In genomic region chr1:136259543-136259892, GRCm38 (mm10) we compare ENCODE assay signal across 8 mouse cellular contexts. TPM values are rescaled to one million over a fixed set of nuclear protein-coding genes. Genes with fewer than 3 reads are reported as not detected.
A peak's percentile ranks its signal among the peaks of the same experiment; 100 is the strongest.
DNase-seq lines count a peak whose midpoint lies in the region; ATAC-seq lines count a peak whose summit lies in the region.

No protein-coding gene starts in this region.

- H3K27me3 ChIP-seq in lung, embryonic 16.5 days (ENCODE audit: control insufficient read depth, insufficient read depth, low read depth, low read length), result peaks cover 48% of the 10 kb centered on the region
- peaks cover 73% of the 10 kb centered on the region for H3K27me3 ChIP-seq in forebrain, embryonic 12.5 days
- H3K27me3 ChIP-seq in limb, embryonic 10.5 days (ENCODE audit: low read depth, poor library complexity, severe bottlenecking), result peaks cover 89% of the 10 kb centered on the region
- H3K27me3 ChIP-seq in neural tube, embryonic 15.5 days (replicated peaks), result peaks cover 45% of the 10 kb centered on the region

- WGBS in lung, embryonic 16.5 days, result 3% methylated on average over 16 of the region's 16 CpGs
- 4% methylated on average over 16 of the region's 16 CpGs for WGBS in forebrain, embryonic 12.5 days
- 3% methylated on average over 16 of the region's 16 CpGs for WGBS in limb, embryonic 10.5 days
- 2% methylated on average over 16 of the region's 16 CpGs for WGBS in neural tube, embryonic 15.5 days

- 0 out of 2 replicates have a peak overlapping the region, but pooled peaks have one; percentile 43 for H3K9ac ChIP-seq in lung, embryonic 16.5 days (ENCODE audit: low read length)
- H3K9ac ChIP-seq in forebrain, embryonic 12.5 days, result peak overlapping the region; percentile 57; the same call in 1 of the 2 replicates
- H3K9ac ChIP-seq in neural tube, embryonic 15.5 days (replicated peaks), result peak overlapping the region; percentile 71

- peaks cover 11% of the 10 kb centered on the region for H3K4me1 ChIP-seq in lung, embryonic 16.5 days (replicated peaks; ENCODE audit: control insufficient read depth, insufficient read depth, low read length)
- H3K4me1 ChIP-seq in forebrain, embryonic 12.5 days, result peaks cover 14% of the 10 kb centered on the region
- H3K4me1 ChIP-seq in limb, embryonic 10.5 days, result peaks cover 27% of the 10 kb centered on the region
- H3K4me1 ChIP-seq in neural tube, embryonic 15.5 days, result peaks cover 26% of the 10 kb centered on the region

- no peaks in the 10 kb centered on the region for H3K36me3 ChIP-seq in lung, embryonic 16.5 days (ENCODE audit: control insufficient read depth, insufficient read depth, low read length)
- H3K36me3 ChIP-seq in forebrain, embryonic 12.5 days (replicated peaks), result no peaks in the 10 kb centered on the region
- H3K36me3 ChIP-seq in limb, embryonic 10.5 days, result no peaks in the 10 kb centered on the region
- H3K36me3 ChIP-seq in neural tube, embryonic 15.5 days, result no peaks in the 10 kb centered on the region

- ATAC-seq in lung, embryonic 16.5 days (ENCODE audit: low read depth), result no peak
- ATAC-seq in forebrain, embryonic 12.5 days (ENCODE audit: low FRiP score), result peak; percentile 17; the same call in 1 of the 2 replicates
- no peak for ATAC-seq in neural tube, embryonic 15.5 days (ENCODE audit: low FRiP score)

- H3K4me3 ChIP-seq in lung, embryonic 16.5 days (ENCODE audit: low read length), result peak overlapping the region; percentile 57
- peak overlapping the region; percentile 61 for H3K4me3 ChIP-seq in forebrain, embryonic 12.5 days (replicated peaks)
- H3K4me3 ChIP-seq in limb, embryonic 10.5 days, result peak overlapping the region; percentile 66
- H3K4me3 ChIP-seq in neural tube, embryonic 15.5 days (replicated peaks), result peak overlapping the region; percentile 59

- H3K4me2 ChIP-seq in lung, embryonic 16.5 days (ENCODE audit: low read depth, low read length), result peak overlapping the region; percentile 94
- H3K4me2 ChIP-seq in forebrain, embryonic 12.5 days, result peak overlapping the region; percentile 91
- peak overlapping the region; percentile 90 for H3K4me2 ChIP-seq in neural tube, embryonic 15.5 days

- H3K27ac ChIP-seq in lung, embryonic 16.5 days (ENCODE audit: low read length), result no peak overlapping the region
- H3K27ac ChIP-seq in forebrain, embryonic 12.5 days, result no peak overlapping the region
- no peak overlapping the region for H3K27ac ChIP-seq in limb, embryonic 10.5 days
- no peak overlapping the region for H3K27ac ChIP-seq in neural tube, embryonic 15.5 days (replicated peaks)

- DNase-seq in lung, postnatal 25 days (ENCODE audit: low spot score), result no peak
- DNase-seq in limb, embryonic 10.5 days (ENCODE audit: low spot score), result no peak
- no peak for DNase-seq in spleen, postnatal 10 days (ENCODE audit: low spot score in 2 of 2)
- DNase-seq in urinary bladder, adult 2 months (ENCODE audit: low spot score), result no peak
- DNase-seq in T-cell, adult 2 months (ENCODE audit: low spot score), result no peak

- no peaks in the 10 kb centered on the region for H3K9me3 ChIP-seq in lung, embryonic 16.5 days (ENCODE audit: control insufficient read depth, low read length)
- H3K9me3 ChIP-seq in forebrain, embryonic 12.5 days, result no peaks in the 10 kb centered on the region
- H3K9me3 ChIP-seq in limb, embryonic 10.5 days (replicated peaks), result no peaks in the 10 kb centered on the region
- no peaks in the 10 kb centered on the region for H3K9me3 ChIP-seq in neural tube, embryonic 15.5 days (replicated peaks)

RNA-seq across cellular contexts. Expression of gene Gpr25, which starts 1.2 kb away (rescaled TPM):
- not detected in 2 replicates for polyA plus RNA-seq in lung, embryonic 16.5 days (2015; fragmentation: Nextera tagmentation; extraction: Ambion mirVana)
- not detected in 2 replicates for polyA plus RNA-seq in forebrain, embryonic 12.5 days (2016; fragmentation: Nextera tagmentation; extraction: Ambion mirVana)
- not detected in 2 replicates for polyA plus RNA-seq in limb, embryonic 10.5 days (2016; fragmentation: Nextera tagmentation; extraction: Ambion mirVana)
- polyA plus RNA-seq in neural tube, embryonic 15.5 days (2015; fragmentation: Nextera tagmentation; extraction: Ambion mirVana), result 1.3 and 1.8 TPM in 2 replicates
- 0.06 and 0.10 TPM in 2 replicates for polyA plus RNA-seq in urinary bladder, adult 2 months (2012; rRNA removed)

RNA-seq across cellular contexts. Expression of gene Inava, which starts 25.5 kb away (rescaled TPM):
- 15.2 and 15.3 TPM in 2 replicates for polyA plus RNA-seq in lung, embryonic 16.5 days (2015; fragmentation: Nextera tagmentation; extraction: Ambion mirVana)
- polyA plus RNA-seq in forebrain, embryonic 12.5 days (2016; fragmentation: Nextera tagmentation; extraction: Ambion mirVana), result 13.9 and 15.1 TPM in 2 replicates
- polyA plus RNA-seq in limb, embryonic 10.5 days (2016; fragmentation: Nextera tagmentation; extraction: Ambion mirVana), result 23.6 and 29.2 TPM in 2 replicates
- 2.0 and 8.2 TPM in 2 replicates for polyA plus RNA-seq in neural tube, embryonic 15.5 days (2015; fragmentation: Nextera tagmentation; extraction: Ambion mirVana)
- polyA plus RNA-seq in urinary bladder, adult 2 months (2012; rRNA removed), result 22.4 and 24.3 TPM in 2 replicates

RNA-seq across cellular contexts. Expression of gene Mroh3, which starts 46.9 kb away (rescaled TPM):
- 0.24 TPM in 1 of 2 replicates, not detected in the other for polyA plus RNA-seq in lung, embryonic 16.5 days (2015; fragmentation: Nextera tagmentation; extraction: Ambion mirVana)
- 0.20 TPM in 1 of 2 replicates, not detected in the other for polyA plus RNA-seq in forebrain, embryonic 12.5 days (2016; fragmentation: Nextera tagmentation; extraction: Ambion mirVana)
- 0.15 and 0.25 TPM in 2 replicates for polyA plus RNA-seq in limb, embryonic 10.5 days (2016; fragmentation: Nextera tagmentation; extraction: Ambion mirVana)
- not detected in 2 replicates for polyA plus RNA-seq in neural tube, embryonic 15.5 days (2015; fragmentation: Nextera tagmentation; extraction: Ambion mirVana)
- polyA plus RNA-seq in urinary bladder, adult 2 months (2012; rRNA removed), result 2.0 and 3.1 TPM in 2 replicates
